Mouse (Mus musculus): ENCODE results near the gene Ftl1.
"Not testable (repeated sequence)": the region's sequence is repeated elsewhere in the genome, so short reads cannot be mapped to it uniquely, and the experiment has no call there.

Ftl1 gene

DNA sequence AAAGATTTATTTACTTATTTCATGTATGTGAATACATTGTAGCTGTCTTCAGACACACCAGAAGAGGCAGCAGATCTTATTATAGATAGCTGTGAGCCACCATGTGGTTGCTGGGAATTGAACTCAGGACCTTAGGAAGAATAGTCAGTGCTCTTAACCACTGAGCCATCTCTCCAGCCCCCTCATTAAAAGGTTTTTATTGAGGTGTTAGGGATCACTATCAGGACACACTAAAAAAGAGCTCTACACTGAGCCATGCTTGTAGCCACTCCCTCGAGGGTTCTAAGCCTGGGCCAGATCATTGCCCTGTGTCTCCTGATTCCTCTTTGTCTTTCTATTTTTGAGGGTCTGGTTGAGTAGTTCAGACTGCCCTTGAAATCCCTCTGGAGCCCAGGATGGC is 16.8 kb upstream of the Ftl1 start:
- DNase-seq (ENCODE audit: low spot score), result no peak

GRCm38 (mm10) chr7:45475291-45475969 is 15.7 kb upstream of the Ftl1 start:
- DNase-seq (ENCODE audit: low spot score), result peak; percentile 41

- no peak for DNase-seq (ENCODE audit: low spot score)
Observed at GRCm38 (mm10) chr7:45470869-45471268, 11.2 kb upstream of the Ftl1 start.

DNA sequence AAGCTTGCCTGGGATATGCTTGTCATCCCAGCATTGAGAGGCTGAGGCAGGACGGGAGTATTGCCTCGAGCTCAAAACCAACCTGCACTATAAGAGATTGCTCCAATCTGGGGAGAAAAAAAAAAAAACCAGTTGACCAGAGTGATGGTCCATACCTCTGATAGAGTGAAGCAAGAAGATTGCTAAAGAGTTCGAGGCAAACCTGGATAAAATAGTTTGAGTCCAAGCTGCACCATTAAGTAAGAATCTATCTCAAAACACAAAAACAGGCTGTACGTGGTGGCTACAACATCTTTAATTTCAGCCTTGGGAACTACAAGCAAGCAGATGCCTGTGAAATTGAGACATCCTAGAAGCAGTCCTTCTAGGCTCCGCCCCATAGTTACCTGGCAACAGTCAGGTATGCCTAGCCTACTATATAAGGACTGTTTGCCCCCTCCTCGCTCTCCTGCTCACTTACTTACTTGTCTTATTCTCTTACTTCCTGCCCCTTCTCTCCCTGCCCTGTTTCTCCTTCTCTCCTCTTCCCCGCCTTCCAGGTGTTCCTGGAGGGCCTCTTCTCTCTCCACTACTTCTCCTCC is 7.5 kb upstream of the Ftl1 start:
- no peak for DNase-seq (ENCODE audit: low spot score)

DNA sequence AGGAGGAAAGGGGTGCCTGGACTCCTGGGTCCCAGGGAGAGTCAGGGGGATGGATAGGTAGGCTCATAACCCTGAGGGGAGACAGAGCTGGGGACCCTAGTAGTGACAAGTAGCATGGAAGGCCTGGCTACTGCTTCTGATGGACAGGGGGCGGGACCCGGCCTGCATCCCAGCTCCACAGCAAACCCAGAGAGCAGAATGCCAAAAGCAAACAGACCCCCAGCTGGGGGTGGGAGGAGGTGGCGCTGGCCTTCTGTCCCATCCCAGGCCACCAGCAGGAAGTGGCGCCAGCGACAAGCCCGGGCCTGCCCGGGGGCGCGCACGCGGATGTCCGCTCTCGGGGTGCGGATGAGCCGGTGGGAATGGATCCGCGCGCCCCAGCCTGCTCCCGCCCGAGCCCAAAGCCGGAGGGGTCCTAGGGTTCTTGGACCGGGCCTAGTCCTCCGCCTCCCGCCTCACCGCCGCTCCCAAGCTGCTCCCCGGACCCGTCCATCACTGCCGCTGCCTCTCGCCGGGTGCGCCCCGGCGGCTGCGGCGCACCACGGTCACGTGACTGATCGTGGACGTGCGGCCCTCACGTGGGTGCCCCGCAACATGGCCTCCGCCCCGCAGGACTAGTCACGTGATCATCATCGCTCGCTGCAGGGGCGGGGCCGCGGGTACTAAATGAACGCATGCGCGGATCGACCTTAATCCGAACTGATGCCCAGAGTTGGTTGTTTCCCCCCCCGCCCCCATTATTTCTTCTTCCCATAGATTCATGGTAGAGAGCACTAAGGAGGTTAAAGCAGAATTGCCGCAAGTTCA is 6.8 kb upstream of the Ftl1 start, which contains the start of gene Bax:
TSS of gene Bax (minus strand) at position 616 of the 807 bp plus-strand sequence.
- DNase-seq (ENCODE audit: low spot score), result peak; percentile 91

GRCm38 (mm10) chr7:45465549-45465948 is 5.9 kb upstream of the Ftl1 start:
- DNase-seq (ENCODE audit: low spot score), result no peak

- no peak for DNase-seq (ENCODE audit: low spot score)
Observed at GRCm38 (mm10) chr7:45465112-45465511, 5.4 kb upstream of the Ftl1 start.

DNA sequence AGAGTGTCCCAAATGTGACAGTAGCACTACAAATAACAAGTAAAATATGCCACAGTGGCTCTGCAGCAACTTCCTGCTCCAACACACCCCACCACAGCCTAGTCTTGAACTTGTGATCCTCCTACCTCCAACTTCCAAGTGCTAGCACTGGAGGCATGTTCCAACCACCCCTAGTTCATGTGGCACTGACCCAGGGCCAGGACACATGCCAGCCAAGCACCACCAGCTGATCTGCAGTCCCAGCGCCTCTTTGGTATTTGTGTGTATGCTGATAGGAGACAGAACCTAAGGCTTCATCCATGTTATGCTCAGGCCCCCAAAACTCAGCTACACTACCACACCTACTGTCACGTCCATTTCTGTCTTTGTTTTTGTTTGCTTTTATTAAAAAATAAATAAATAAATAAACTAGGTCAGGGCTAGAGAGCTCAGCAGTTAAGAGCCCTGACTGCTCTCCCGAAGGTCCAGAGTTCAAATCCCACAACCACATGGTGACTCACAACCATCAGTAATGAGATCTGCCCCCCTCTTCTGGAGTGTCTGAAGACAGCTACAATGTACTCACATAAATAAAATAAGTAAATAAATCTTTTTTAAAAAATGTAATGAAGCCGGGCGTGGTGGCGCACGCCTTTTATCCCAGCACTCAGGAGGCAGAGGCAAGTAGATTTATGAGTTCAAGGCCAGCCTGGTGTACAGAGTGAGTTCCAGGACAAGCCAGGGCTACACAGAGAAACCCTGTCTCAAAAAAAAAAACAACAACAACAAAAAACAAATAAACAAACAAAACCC is 4.5 kb upstream of the Ftl1 start:
- DNase-seq (ENCODE audit: low spot score), result no peak

DNA sequence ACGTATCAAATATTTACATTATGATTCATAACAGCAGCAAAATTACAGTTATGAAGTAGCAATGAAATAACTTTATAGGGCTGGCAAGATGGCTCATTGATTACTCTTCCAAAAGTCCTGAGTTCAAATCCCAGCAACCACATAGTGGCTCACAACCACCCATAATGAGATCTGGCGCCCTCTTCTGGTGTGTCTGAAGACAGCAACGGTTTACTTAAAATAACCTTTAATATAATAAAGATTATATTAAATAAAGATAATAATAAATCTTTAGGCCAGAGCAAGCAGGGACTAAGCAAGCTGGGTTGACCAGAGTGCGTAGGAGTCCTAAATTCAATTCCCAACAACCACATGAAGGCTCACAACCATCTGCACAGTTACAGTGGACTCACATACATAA is 3.2 kb upstream of the Ftl1 start:
- not testable (repeated sequence) for DNase-seq (ENCODE audit: low spot score)

- no peak for DNase-seq (ENCODE audit: low spot score)
Observed at GRCm38 (mm10) chr7:45462325-45462724, 2.6 kb upstream of the Ftl1 start.

GRCm38 (mm10) chr7:45461781-45462180 is 2.1 kb upstream of the Ftl1 start:
- DNase-seq (ENCODE audit: low spot score), result no peak

DNA sequence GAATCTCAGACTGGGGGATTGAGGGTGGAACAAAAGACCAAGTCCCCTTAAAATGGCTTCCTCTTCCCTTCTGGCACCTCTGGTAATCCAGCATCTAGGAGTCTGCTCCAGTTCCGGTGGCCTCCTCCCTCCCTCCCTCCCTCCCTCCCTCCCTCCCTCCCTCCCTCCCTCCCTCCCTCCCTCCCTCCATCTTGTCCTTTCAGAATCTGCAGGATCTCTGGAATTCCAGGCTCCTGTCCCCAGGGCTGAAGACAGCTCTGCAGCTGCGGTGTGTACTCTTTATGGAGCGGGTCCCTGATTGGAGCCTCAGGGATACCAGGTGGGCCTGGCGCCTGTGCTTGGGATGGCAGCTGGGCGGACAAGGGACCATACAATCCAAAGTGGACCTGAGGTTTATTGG is 1.6 kb upstream of the Ftl1 start:
- no peak for DNase-seq (ENCODE audit: low spot score)

GRCm38 (mm10) chr7:45460860-45461314 is 1.2 kb upstream of the Ftl1 start:
- peak; percentile 93 for DNase-seq (ENCODE audit: low spot score)

- DNase-seq (ENCODE audit: low spot score), result no peak
Observed at GRCm38 (mm10) chr7:45460377-45460776, 693 bp upstream of the Ftl1 start.

DNA sequence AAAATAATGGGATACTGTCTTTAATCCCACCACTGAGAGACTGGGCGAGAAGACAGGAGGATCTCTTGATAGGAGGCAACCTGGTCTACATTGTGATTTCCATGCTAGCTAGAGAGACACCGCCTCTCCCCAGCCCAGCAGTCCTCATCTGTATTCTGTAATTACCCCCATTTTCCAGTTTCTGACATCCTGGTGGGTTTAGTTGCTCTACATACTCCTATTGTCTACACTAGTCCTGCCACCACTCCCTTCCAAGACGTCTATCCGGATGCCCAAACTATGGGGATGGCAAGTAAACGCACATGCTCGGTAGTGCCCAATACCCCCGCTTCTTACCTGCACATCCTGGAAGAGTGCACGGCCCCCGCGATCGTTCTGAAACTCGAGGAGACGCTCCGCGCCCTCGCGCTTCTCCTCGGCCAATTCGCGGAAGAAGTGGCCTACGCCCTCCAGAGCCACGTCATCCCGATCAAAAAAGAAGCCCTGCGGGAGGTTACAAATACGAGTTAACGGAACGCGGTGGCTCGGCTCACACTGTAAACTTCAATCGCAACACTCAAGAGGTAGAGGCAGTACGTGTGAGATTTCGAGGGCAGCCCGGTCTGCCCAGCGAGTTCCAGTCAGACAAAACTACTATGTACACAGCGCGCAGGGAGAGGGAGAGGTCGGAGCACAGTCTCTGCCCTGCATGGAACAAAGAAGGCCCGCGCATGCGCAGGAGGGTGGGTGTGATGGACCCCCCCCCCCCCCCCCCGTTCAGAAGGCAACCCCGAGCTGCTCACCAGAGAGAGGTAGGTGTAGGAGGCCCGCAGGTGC is 728 bp downstream of the Ftl1 start:
- DNase-seq (ENCODE audit: low spot score), result peak; percentile 87

DNA sequence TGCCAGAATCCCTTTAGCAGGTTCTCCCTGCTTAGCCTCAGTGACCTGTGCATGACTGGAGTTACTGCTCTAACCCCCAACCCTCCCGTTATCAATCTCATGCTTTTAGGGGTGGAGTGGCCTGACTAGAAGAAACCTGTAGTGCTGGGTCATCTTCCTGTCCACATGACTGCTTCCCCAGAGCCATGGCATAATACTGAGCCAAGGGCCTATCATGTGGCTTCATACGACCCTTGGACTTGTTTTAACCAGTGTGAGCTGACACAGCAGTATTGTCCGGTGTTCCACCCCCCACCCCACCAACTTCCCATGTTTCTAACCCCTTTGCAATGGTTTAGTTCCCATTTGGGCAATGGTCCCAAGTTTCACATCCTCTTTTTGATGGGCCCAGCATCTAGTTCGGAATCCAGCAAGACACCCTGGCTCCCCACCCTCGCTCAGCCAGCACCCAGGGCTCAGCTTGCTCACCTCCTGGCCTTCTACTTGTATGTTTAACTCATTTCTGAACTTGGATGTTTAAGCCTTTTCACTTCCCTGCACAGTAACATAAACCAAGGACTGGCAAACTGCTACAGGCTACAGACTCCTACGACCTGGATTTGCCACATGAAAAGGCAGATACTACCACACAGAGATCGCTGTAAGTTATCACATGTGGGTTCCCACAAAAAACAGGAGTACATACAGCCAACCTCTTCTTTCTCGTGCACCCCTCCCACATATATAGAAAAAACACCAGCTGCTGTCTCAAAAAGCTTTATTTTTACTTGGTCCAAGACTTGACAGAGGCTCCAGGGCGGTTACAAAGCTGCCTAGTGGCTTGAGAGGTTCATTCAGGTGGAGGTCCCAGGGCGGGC is 2.3 kb downstream of the Ftl1 start:
- peak; percentile 91 for DNase-seq (ENCODE audit: low spot score)

- no peak for DNase-seq (ENCODE audit: low spot score)
Observed at GRCm38 (mm10) chr7:45456721-45457203, 2.9 kb downstream of the Ftl1 start.

GRCm38 (mm10) chr7:45455932-45456696 is 3.6 kb downstream of the Ftl1 start:
- DNase-seq (ENCODE audit: low spot score), result peak; percentile 62

DNA sequence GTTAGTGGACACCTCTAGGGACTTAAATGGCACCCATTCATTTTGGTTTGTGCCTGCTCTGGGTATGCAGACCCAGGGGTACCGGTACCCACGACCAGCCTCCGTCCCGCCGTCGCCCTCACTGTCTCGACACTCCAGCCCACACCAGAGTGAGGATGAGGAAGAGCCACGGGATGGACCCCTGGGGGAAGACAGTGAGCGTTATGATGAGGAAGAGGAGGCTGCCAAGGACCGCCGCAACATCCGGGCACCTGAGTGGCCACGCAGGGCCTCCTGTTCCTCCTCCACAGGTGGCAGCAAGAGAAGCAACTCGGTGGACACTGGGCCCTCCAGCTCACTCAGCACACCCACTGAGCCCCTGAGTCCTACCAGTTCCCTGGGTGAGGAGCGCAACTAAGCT is 4.7 kb downstream of the Ftl1 start:
- DNase-seq (ENCODE audit: low spot score), result no peak

All from yolk sac, embryonic 10.5 days (tissue).